Mouse (Mus musculus): ENCODE results near the gene Eif4e. TPM values are rescaled to one million over a fixed set of nuclear protein-coding genes. Genes with fewer than 3 reads are reported as not detected.
A peak's percentile ranks its signal among the peaks of the same experiment; 100 is the strongest.

The Eif4e gene
- polyA plus RNA-seq (2012; rRNA removed): 5.3 and 7.7 TPM in 2 replicates

DNA sequence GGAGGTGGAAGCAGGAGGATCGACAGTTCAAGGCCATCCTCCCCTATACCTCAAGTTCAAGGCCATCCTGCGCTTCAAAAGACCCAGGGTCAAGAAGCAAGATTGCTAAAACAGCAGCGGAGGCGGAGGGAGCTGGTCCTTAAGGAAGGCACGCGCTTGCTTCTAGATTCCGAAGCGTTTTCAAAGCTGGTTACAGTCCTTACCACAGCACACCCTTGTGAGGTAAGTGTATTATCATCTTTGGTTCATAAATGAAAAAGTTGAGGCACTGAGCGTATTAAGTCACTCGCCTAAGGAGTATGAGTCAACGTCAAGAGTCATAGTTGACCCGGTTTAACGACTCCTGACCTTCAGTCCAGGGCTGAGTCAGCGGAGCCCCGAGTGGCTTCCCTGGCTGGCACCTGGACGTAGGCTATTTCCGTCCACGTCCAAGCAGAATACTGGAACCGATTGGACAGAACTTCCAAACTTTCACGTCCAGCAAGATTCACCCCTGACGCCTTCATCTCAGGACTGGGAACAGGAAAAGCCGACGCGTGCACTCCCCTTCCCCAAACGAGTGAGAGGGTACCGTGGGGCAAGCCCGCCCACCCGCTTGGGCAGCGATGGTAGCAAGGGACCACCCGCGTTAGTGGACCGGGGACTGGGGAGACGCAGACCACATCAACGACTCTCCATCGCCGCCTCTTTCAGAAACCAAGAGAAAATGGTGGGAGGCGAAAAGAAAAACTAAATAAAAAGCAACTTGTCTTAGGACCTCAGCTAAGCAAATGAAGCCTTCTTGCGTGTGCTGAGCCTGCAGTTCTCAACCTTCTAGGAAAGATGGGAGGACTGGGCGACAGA lies at the start of gene Eif4e:
Gene Eif4e (plus strand): TSS at position 107 of the 843 bp plus-strand sequence.
- Histone ChIP-seq H3K4me3 (ENCODE audit: extremely low read depth, insufficient read depth, insufficient read length) (peak within 1 kb of the TSS; percentile 86), H3K27me3 (ENCODE audit: control insufficient read depth, insufficient read depth, low read length) (no peaks in the 10 kb centered on the region), H3K4me1 (ENCODE audit: control insufficient read depth, insufficient read depth, insufficient read length) (peaks cover 6% of the 10 kb centered on the region), H3K36me3 (ENCODE audit: control insufficient read depth, insufficient read depth, low read length) (no peaks in the 10 kb centered on the region), H3K27ac (ENCODE audit: insufficient read depth, low read length) (peak within 1 kb of the TSS; percentile 84)
- TF ChIP-seq CTCF (IDR thresholded peaks at IDR 0.05; ENCODE audit: extremely low read depth, insufficient read depth, insufficient read length, insufficient replicate concordance): 0 out of 2 replicates have a peak, but pooled peaks have one; percentile 7
- TF ChIP-seq POLR2A (IDR thresholded peaks at IDR 0.05; ENCODE audit: low read depth, low read length): no peak
- peak in 1 of 2 experiments; percentile 17 for DNase-seq (ENCODE audit: low read depth in 1 of 2, low spot score in 2 of 2)
- WGBS: 10% methylated on average over 39 of the region's 39 CpGs

DNA sequence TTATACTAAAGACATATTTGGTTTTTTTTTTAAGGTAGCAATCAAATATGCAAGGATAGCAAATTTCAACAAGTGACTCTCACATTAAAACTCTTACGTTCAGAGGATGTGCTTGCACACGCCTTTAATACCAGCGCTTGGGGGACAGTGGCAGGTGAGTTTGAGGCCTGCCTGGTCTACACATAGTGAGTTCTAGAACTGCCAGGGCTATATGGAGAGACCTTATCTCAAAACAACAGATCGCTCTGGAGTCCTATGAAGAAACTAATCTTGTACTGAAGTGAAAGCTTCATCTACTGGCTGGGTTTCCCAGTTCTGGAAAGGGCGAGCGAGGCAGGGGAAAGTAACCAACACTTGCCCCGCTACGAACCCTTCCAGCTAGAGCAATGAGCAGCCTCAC lies 46.5 kb upstream of the Eif4e start:
- Histone ChIP-seq H3K27me3 (ENCODE audit: control insufficient read depth, insufficient read depth, low read length) (no peaks in the 10 kb centered on the region), H3K36me3 (ENCODE audit: control insufficient read depth, insufficient read depth, low read length) (peaks cover 14% of the 10 kb centered on the region; the same call in 1 of the 2 replicates)
- WGBS: 87% methylated on average over 8 of the region's 8 CpGs

DNA sequence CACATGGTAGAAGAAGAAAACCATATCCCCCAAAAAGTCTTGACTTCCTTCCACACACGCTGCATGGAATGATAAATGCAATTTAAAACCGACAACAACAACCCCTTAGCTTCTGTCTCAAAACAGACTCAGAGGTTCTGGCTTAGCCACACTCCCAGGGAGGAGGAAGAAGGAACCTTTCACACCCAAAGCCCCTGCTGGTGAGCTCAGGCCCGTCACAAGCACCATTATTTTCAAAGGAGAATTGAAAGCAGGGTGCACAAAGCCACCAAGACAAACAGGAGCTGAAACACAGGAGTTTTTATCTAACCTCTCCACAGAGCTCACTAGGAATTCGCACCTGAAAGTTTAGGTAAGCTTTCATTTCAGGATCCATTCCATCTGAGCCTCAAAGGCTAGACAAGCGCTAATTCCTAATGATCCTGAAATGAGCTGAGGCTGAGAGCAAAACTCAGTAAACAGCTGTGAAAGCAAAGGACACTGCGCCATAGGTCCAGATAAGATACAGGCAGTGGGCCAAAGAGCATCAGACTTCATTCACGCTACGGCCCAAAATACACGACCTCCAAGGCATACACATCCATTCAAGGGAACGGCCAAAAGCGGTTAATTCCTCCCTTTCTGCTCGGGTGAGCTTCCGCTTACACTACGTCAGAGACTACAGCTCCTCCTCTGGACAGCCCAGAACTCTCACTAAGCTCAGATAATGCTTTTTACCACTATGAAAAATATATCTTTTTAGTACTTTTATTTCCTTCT lies 44.3 kb upstream of the Eif4e start:
- Histone ChIP-seq H3K4me1 (ENCODE audit: control insufficient read depth, insufficient read depth, insufficient read length) (0 out of 2 replicates have a peak, but pooled peaks cover 2% of the 10 kb centered on the region), H3K27ac (ENCODE audit: insufficient read depth, low read length) (no peak overlapping the region), H3K27me3 (ENCODE audit: control insufficient read depth, insufficient read depth, low read length) (no peaks in the 10 kb centered on the region), H3K36me3 (ENCODE audit: control insufficient read depth, insufficient read depth, low read length) (peaks cover 15% of the 10 kb centered on the region; the same call in 1 of the 2 replicates), H3K4me3 (ENCODE audit: extremely low read depth, insufficient read depth, insufficient read length) (no peak overlapping the region)
- TF ChIP-seq POLR2A (IDR thresholded peaks at IDR 0.05; ENCODE audit: low read depth, low read length): no peak
- TF ChIP-seq CTCF (IDR thresholded peaks at IDR 0.05; ENCODE audit: extremely low read depth, insufficient read depth, insufficient read length, insufficient replicate concordance): no peak
- DNase-seq (ENCODE audit: low read depth in 1 of 2, low spot score in 2 of 2): no peak
- 82% methylated on average over 14 of the region's 14 CpGs for WGBS

More for the DNA sequence above, 46.5 kb upstream of the Eif4e start:
- Histone ChIP-seq H3K4me1 (ENCODE audit: control insufficient read depth, insufficient read depth, insufficient read length) (0 out of 2 replicates have a peak, but pooled peaks cover under 1% of the 10 kb centered on the region), H3K4me3 (ENCODE audit: extremely low read depth, insufficient read depth, insufficient read length) (no peak overlapping the region), H3K27ac (ENCODE audit: insufficient read depth, low read length) (no peak overlapping the region)
- TF ChIP-seq POLR2A (IDR thresholded peaks at IDR 0.05; ENCODE audit: low read depth, low read length): no peak
- no peak for TF ChIP-seq CTCF (IDR thresholded peaks at IDR 0.05; ENCODE audit: extremely low read depth, insufficient read depth, insufficient read length, insufficient replicate concordance)
- DNase-seq (ENCODE audit: low read depth in 1 of 2, low spot score in 2 of 2): no peak

DNA sequence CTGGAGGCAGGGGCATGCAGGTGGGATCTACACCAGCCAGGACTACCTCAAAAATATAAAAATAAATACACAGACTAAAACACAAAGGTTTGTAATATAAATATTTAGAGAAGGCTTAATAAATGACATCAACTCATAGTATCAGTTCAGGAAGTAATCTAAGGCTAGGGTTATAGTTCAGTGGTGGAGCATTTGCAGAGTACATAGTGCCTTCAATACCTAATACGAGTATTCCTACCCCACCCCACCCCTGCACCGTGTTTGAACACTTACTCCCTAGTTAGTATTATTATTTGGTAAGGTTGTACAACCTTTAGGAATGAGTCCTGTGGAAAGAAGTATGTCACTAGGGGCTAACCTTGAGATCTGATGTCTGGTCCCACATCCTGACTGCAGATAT lies 42.7 kb upstream of the Eif4e start:
- no peaks in the 10 kb centered on the region for H3K27me3 ChIP-seq (ENCODE audit: control insufficient read depth, insufficient read depth, low read length)
- no peak for DNase-seq (ENCODE audit: low read depth in 1 of 2, low spot score in 2 of 2)
- H3K4me1 ChIP-seq (ENCODE audit: control insufficient read depth, insufficient read depth, insufficient read length): peaks cover 2% of the 10 kb centered on the region; the same call in 1 of the 2 replicates
- no peak overlapping the region for H3K4me3 ChIP-seq (ENCODE audit: extremely low read depth, insufficient read depth, insufficient read length)
- peaks cover 15% of the 10 kb centered on the region; the same call in 1 of the 2 replicates for H3K36me3 ChIP-seq (ENCODE audit: control insufficient read depth, insufficient read depth, low read length)
- no peak overlapping the region for H3K27ac ChIP-seq (ENCODE audit: insufficient read depth, low read length)
- TF ChIP-seq POLR2A (IDR thresholded peaks at IDR 0.05; ENCODE audit: low read depth, low read length): no peak
- TF ChIP-seq CTCF (IDR thresholded peaks at IDR 0.05; ENCODE audit: extremely low read depth, insufficient read depth, insufficient read length, insufficient replicate concordance): no peak
- 93% methylated on average over 2 of the region's 2 CpGs for WGBS

DNA sequence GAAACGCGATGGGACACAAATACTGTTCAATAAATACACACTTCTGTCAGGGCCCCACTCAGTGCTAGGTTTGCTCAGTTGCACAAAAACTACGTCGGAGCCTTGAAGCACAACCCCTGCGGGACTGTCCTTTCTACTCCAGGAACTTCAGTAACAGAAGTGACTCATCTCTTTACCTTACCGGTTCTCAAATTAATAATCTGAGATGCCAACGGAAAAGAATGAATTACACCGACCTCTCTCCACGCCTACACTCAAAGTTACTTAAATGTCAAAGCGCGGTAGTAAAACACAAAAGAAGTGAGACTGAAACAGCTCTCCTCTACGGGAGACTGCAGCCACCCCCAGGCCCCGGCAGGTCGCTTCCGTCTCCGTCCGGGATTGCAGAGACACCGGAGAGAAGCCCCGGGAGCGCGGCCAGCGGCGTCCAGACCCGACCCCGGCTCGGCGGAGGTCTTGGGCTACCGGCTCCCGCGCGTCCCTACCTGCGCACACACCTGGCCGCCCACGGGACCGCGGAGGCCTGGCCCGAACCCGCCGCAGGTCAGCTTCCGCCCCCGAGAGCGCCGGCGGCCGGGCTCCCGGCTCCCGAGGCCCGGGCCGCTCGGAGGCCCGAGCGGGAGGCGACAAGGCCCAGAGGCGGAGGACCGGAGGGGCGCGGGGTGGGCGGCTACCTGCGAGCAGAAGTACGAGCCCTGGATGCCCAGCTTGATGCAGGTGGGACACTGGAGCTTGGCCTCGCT lies 37.2 kb upstream of the Eif4e start:
- WGBS: under 1% methylated on average over 57 of the region's 61 CpGs
- no peak for DNase-seq (ENCODE audit: low read depth in 1 of 2, low spot score in 2 of 2)
- peaks cover 2% of the 10 kb centered on the region; the same call in 1 of the 2 replicates for H3K4me1 ChIP-seq (ENCODE audit: control insufficient read depth, insufficient read depth, insufficient read length)
- H3K36me3 ChIP-seq (ENCODE audit: control insufficient read depth, insufficient read depth, low read length): peaks cover 3% of the 10 kb centered on the region; the same call in 1 of the 2 replicates
- peak overlapping the region; percentile 81 for H3K27ac ChIP-seq (ENCODE audit: insufficient read depth, low read length)
- TF ChIP-seq CTCF (IDR thresholded peaks at IDR 0.05; ENCODE audit: extremely low read depth, insufficient read depth, insufficient read length, insufficient replicate concordance) (no peak), POLR2A (IDR thresholded peaks at IDR 0.05; ENCODE audit: low read depth, low read length) (no peak)
- no peaks in the 10 kb centered on the region for H3K27me3 ChIP-seq (ENCODE audit: control insufficient read depth, insufficient read depth, low read length)
- H3K4me3 ChIP-seq (ENCODE audit: extremely low read depth, insufficient read depth, insufficient read length): peak overlapping the region; percentile 98

All from spleen, adult 2 months (tissue).